Mouse (Mus musculus): ENCODE results near the gene Klk1b4.
"Not testable (repeated sequence)": the region's sequence is repeated elsewhere in the genome, so short reads cannot be mapped to it uniquely, and the experiment has no call there.

Gene Klk1b4

DNA sequence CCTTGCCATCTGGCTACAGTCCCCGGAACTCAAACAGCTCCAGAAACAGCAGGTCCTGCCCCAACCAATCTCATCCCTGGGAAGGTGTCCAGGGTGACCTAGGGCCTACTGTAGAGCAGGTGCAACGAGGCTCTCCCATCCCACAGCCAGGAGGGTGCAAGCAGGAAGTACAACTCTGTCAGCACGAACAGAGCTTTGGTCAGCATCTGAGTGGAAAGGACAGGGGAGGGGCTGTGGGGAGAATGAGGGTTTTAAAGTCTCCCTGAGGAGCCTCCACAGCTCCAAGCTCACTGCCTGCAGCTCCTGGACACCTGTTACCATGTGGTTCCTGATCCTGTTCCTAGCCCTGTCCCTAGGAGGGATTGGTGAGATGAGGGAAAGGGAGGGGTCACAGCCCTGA, at the start of gene Klk1b4:
Gene Klk1b4 (plus strand): TSS at position 301 of the 400 bp plus-strand sequence.
- not testable (repeated sequence) for DNase-seq (ENCODE audit: low spot score in 2 of 2)

- no peak for DNase-seq (ENCODE audit: low spot score in 2 of 2)
Measured at GRCm38 (mm10) chr7:44179299-44180045, 27.8 kb upstream of the Klk1b4 start.

DNA sequence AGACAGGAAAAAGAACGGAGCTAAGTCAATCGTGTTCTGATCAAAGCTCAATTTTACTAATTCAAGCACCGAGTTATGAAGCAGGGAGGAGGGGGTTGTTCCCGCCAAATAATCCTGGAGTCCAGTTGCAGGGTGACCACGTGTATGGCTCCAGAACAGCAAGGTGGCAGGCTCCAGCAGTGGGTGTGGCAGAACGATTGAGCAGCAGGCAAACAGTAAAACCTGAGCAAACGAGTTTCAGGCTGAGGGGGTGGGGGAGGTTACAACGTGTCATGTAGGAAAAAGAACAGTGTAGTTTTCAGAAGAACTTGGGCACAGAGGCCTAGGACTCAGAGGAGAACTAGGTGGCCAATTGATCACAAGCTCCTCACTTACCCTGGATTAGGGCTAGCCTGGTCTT, 20.7 kb upstream of the Klk1b4 start:
- DNase-seq (ENCODE audit: low spot score in 2 of 2) = not testable (repeated sequence)

DNA sequence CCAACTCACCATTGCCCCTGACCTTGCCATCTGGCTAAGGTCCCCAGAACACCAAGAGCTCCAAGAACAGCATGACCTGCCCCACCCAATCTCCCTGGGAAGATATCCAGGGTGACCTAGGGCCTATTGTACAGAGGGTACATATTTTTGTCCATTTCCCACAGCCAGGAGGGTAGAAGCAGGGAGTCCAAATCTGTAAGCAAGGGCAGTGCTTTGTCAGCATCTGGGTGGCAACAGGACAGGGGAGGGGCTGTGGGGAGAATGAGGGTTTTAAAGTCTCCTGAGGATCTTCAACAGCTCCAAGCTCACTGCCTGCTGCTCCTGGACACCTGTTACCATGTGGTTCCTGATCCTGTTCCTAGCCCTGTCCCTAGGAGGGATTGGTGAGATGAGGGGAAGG, 19.3 kb upstream of the Klk1b4 start, which contains the start of gene Klk1b24:
Gene Klk1b24 (plus strand): TSS at position 301 of the 400 bp plus-strand sequence.
- not testable (repeated sequence) for DNase-seq (ENCODE audit: low spot score in 2 of 2)

GRCm38 (mm10) chr7:44193466-44193865, 13.8 kb upstream of the Klk1b4 start:
- DNase-seq (ENCODE audit: low spot score in 2 of 2) = not testable (repeated sequence)

DNA sequence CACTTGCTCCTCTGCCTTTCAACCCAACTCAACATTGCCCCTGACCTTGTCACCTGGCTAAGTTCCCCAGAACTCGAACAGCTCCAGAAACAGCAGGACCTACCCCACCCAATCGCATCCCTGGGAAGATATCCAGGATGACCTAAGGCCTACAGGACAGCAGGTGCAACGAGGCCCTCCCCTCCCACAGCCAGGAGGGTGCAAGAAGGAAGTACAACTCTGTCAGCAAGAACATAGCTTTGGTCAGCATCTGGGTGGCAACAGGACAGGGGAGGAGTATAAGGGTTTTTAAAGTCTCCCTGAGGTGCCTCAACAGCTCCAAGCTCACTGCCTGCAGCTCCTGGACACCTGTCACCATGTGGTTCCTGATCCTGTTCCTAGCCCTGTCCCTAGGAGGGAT, 9.3 kb upstream of the Klk1b4 start, which contains the start of gene Klk1b3:
Gene Klk1b3 (plus strand): TSS at position 301 of the 400 bp plus-strand sequence.
- no peak for DNase-seq (ENCODE audit: low spot score in 2 of 2)

GRCm38 (mm10) chr7:44208307-44208706, 1.1 kb downstream of the Klk1b4 start:
- DNase-seq (ENCODE audit: low spot score in 2 of 2) = no peak

- no peak for DNase-seq (ENCODE audit: low spot score in 2 of 2)
Measured at GRCm38 (mm10) chr7:44215645-44216044, 8.4 kb downstream of the Klk1b4 start, which contains the start of gene Klk1b5. Gene Klk1b5, plus strand, starts transcription at chr7:44215945.

DNA sequence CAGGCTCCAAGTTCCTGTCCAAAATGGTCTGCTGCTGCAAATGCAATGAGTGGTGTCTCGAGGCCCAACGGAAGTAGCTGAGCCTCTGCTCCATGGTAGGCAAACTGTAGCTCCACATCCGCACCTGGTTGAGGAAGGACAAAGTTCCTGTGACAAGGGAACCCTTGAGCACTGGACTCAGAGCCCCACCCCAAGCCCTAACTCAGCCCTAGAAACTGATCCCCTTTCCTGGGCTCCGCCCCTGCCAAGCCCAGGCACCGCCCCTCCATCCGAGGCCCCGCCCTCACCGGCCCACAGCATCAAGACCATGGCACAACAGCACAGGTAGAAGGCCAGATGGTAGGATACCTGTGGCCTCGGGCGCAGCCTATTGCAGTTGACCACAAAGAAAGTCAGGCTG, 14.4 kb downstream of the Klk1b4 start:
- not testable (repeated sequence) for DNase-seq (ENCODE audit: low spot score in 2 of 2)

- not testable (repeated sequence) for DNase-seq (ENCODE audit: low spot score in 2 of 2)
Measured at GRCm38 (mm10) chr7:44222335-44222734, 15.1 kb downstream of the Klk1b4 start.

GRCm38 (mm10) chr7:44225076-44225475, 17.8 kb downstream of the Klk1b4 start, which contains the start of gene Klk1:
Gene Klk1, plus strand, starts transcription at chr7:44225360.
- no peak for DNase-seq (ENCODE audit: low spot score in 2 of 2)

- no peak for DNase-seq (ENCODE audit: low spot score in 2 of 2)
Measured at GRCm38 (mm10) chr7:44235909-44236308, 28.7 kb downstream of the Klk1b4 start, which contains the start of gene Gm36864. Gene Gm36864, plus strand, starts transcription at chr7:44236177.

DNA sequence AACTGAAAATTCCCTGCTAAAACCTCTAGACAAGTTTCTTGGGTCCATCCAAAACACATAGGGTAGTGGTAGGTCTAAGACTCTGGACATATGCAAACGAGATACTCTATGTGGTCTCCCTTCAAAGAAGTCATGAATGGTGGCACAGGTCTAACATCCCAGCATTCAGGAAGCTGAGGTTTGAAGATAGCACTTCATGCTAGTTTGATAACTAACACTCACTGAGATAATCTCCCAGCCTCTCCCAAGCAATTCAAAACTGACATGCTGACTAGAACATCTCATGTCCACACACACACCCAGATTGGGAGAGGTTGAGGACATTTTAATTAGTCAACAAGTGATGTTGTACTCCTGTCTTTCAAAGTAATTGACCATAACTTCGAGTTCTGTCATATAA, 32.7 kb downstream of the Klk1b4 start:
- no peak for DNase-seq (ENCODE audit: low spot score in 2 of 2)

DNA sequence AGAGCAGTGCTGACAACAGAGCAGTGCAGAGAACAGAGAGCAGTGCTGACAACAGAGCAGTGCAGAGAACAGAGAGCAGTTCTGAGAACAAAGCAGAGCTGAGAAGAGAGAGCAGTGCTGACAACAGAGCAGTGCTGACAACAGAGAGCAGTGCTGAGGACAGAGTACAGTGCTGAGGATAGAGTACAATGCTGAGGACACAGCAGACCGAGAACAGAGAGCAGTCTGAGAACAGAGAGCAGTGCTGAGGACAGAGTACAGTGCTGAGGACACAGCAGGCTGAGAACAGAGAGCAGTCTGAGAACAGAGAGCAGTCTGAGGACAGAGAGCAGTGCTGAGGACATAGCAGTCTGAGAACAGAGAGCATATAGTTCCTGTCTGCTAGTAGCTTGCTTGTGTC, 33.5 kb downstream of the Klk1b4 start:
- no peak for DNase-seq (ENCODE audit: low spot score in 2 of 2)

GRCm38 (mm10) chr7:44241163-44241562, 33.9 kb downstream of the Klk1b4 start:
- no peak for DNase-seq (ENCODE audit: low spot score in 2 of 2)

GRCm38 (mm10) chr7:44244080-44244479, 36.8 kb downstream of the Klk1b4 start:
- no peak for DNase-seq (ENCODE audit: low spot score in 2 of 2)

GRCm38 (mm10) chr7:44246055-44246983, 39.1 kb downstream of the Klk1b4 start, which contains the start of the genes 1700028J19Rik and 2410002F23Rik:
Gene 1700028J19Rik, minus strand, starts transcription at chr7:44246695.
Gene 2410002F23Rik, plus strand, starts transcription at chr7:44246722.
- peak; percentile 89 to 91 for DNase-seq (ENCODE audit: low spot score in 2 of 2)

DNA sequence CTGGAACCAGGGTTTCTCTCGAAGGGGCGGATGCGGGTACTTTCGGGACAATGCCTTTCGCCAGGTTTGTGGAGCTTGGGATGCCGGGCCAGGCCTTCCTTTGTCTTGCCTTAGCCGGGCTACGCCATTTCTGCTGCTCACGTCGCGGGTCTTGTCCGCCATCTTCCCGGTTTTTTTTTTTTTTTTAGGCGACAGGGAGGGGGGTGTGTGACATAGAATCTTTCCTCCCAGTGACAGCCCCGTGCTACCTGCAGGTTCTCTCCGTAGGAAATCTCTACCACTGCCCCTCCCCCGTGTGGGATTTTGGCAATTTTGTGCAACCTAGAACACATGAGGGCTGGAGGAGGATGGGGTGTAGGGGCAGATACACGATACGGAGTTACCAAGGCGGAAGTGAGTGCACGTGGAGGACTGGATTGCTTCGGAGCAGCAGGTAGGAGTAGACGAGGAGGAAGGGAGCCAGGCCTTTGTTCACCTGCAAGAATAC, 39.8 kb downstream of the Klk1b4 start:
- peak; percentile 34 to 54 for DNase-seq (ENCODE audit: low spot score in 2 of 2)

DNA sequence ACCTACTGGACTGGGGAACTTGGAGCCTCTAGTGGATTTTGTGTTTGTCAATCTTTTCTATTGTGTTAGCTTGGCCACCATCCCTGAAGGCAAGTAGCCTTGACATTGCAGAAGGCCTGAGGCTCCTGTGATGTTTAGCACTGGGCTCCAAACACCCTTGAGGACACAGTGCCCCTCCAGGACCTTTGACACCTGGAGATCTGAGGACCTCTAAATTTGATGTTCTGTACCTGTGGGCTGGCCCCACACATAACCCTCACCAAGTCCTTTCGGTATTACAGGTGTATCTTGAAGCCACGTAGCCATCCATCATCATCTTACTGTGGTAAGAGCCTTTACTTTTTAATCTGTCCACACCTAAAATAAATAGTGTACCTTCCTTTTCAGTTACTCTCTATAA, 40.7 kb downstream of the Klk1b4 start:
- DNase-seq (ENCODE audit: low spot score in 2 of 2) = no peak

DNA sequence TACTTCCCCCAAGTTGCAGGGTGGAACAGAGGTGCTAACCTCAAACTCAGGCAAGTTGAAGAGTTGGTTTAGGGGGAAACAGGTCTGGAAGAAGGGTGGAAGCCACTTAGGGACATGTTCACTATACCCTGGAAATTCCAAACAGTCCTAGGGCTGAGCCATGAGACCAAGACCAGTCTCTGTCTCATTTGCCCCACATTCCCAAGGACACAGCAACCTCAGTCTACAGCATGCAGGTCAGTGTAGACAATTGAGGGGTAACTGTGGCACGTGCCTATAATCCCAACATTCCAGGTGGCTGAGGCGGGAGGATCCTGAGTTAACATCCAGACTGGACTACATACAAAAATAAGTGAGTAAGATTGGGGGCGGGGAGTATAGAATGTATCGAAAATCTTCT, 42.0 kb downstream of the Klk1b4 start:
- no peak for DNase-seq (ENCODE audit: low spot score in 2 of 2)

GRCm38 (mm10) chr7:44250732-44251275, 43.6 kb downstream of the Klk1b4 start:
- not testable (repeated sequence) for DNase-seq (ENCODE audit: low spot score in 2 of 2)

Data from right cerebral cortex, adult 2 months (tissue).